Mouse (Mus musculus) splenic B cell, adult 2 months (primary cell): ENCODE results near the gene Map3k15.

Experiments
- DNase-seq: peaks from one replicate; pipeline ENCODE4 v3.0.0-alpha.2; 2011; ENCODE audit warnings: low read depth, low spot score
- H3K27me3 ChIP-seq: 2 replicates; pipeline ENCODE4 v1.6.1; 2012; ENCODE audit warnings: mild to moderate bottlenecking, low read length, moderate library complexity, mixed read lengths; ENCODE audit not compliant: control insufficient read depth, poor library complexity, insufficient read depth, severe bottlenecking
- H3K36me3 ChIP-seq: 2 replicates; pipeline ENCODE4 v1.6.1; 2012; ENCODE audit warnings: mild to moderate bottlenecking, low read length, moderate library complexity, mixed read lengths; ENCODE audit not compliant: control insufficient read depth, poor library complexity, insufficient read depth, severe bottlenecking

Gene Map3k15

GRCm38 (mm10) chrX:159988002-159988960 is at the start of gene Map3k15:
TSS of gene Map3k15 (plus strand) at chrX:159988433.
- DNase-seq: peak; percentile 83
- H3K36me3 ChIP-seq: no peaks in the 10 kb centered on the region
- no peaks in the 10 kb centered on the region for H3K27me3 ChIP-seq

GRCm38 (mm10) chrX:159942569-159942968 is 45.7 kb upstream of the Map3k15 start:
- no peak for DNase-seq
- H3K36me3 ChIP-seq: no peaks in the 10 kb centered on the region
- no peaks in the 10 kb centered on the region for H3K27me3 ChIP-seq

- H3K36me3 ChIP-seq: 0 out of 2 replicates have a peak, but pooled peaks cover 2% of the 10 kb centered on the region
- DNase-seq: no peak
- H3K27me3 ChIP-seq: no peaks in the 10 kb centered on the region
Measured at GRCm38 (mm10) chrX:159943586-159943985, 44.6 kb upstream of the Map3k15 start.

DNA sequence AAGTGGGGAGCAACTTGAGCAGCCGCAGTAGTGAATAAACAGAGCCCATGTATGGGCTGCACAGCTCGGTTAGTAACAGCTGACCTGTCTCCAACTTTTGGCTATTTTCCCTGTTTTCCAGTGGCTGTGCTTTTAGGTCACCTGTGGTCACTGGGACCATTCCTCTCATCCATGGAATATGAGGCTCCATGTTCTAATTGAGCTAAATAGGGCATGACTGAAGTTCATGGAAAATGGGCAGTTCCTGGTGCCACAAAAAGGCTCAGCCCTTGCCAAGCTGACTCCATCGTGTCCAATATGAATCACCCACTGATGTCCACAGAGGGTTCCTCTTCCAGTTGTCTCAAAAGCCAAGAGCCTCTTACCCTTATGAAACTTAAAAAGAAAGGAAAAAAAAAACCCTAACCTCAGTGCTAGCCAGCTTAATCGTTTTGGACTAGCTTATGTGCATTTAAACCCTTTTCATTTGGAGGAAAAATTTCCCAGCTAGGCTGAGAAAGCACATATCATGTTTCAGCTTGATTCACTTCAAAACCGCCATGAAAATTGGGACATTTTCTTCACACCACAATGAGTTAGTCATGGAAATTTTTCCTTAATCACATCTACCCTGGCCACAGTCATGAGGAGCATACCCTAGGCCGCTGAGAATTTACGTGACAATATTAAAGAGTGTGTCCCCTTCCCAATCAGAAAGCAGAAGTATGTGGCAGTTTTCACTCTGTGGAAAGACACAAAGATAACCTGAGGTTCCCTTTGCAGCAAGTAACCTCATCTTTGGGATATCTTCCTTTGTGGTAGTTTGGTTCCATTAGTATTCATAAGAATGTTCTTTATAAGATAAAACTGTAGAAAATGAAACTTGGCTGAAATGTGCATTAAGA is 34.4 kb upstream of the Map3k15 start:
- no peak for DNase-seq
- H3K27me3 ChIP-seq: no peaks in the 10 kb centered on the region
- H3K36me3 ChIP-seq: no peaks in the 10 kb centered on the region; the same call in 1 of the 2 replicates

GRCm38 (mm10) chrX:159954430-159954779 is 33.8 kb upstream of the Map3k15 start:
- no peaks in the 10 kb centered on the region; the same call in 1 of the 2 replicates for H3K36me3 ChIP-seq
- no peaks in the 10 kb centered on the region for H3K27me3 ChIP-seq
- no peak for DNase-seq

DNA sequence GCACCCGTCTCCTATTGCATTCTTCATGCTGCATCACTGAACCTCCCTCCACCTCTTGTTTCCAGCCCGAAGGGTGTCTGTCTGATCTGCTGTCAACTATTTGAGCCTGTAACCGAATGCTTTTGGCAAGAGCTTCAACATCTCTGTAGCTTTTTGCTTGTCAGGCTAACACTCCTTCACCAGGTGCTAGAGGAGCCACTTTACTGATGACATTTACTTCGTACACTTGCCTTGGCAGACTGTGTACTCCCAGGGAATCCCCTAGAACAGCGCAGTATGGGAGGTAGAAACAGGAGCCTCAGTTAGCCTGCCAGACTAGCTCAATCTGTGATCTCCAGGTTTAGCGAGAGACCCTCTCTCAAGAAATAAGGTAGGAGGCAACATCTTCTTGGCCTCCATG is 32.8 kb upstream of the Map3k15 start:
- Histone ChIP-seq H3K36me3 (no peaks in the 10 kb centered on the region; the same call in 1 of the 2 replicates), H3K27me3 (no peaks in the 10 kb centered on the region)
- DNase-seq: no peak

DNA sequence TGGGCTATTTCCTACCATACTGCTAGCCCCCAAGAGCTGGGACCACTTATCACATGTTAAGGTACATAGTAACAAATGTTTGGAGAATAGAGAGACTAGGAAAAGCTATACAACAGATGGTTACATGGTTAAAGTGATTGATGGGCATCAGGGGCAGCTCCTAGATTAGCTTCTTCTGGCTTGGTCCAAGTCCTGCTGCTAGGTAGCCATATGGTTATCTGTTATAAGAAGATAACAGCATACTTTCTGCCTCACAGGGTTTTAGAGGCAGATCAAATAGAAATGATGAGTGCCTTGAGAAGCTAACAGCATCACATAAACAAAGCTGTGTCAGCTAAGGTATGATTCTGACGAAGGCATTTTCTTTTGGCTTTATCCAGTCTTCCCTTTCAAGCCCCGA is 26.8 kb upstream of the Map3k15 start:
- no peaks in the 10 kb centered on the region for H3K27me3 ChIP-seq
- peaks cover 4% of the 10 kb centered on the region; the same call in 1 of the 2 replicates for H3K36me3 ChIP-seq
- DNase-seq: no peak

- H3K27me3 ChIP-seq: no peaks in the 10 kb centered on the region
- peak; percentile 70 for DNase-seq
- peaks cover 4% of the 10 kb centered on the region; the same call in 1 of the 2 replicates for H3K36me3 ChIP-seq
Measured at GRCm38 (mm10) chrX:159963273-159963672, 25.0 kb upstream of the Map3k15 start.

DNA sequence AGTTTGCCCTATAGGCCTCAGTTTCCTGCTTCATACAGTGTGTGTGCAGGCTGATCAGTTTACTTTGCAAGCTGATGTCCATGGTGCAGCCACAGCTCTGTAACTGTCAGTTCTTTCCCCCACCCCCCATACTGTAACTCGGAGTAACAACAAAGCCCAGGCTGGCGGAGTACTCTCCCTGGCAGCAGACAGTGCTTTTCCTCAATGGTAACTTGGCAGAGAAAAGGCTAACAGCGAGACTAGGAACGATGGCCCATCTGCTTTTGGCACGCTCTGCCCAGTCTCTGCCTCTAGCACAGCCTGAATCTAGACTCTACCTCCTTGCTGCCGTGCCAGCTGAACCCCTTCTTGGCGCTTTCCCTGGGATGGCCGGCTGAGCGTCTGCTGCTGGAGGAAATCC is 24.3 kb upstream of the Map3k15 start:
- DNase-seq: no peak
- Histone ChIP-seq H3K27me3 (no peaks in the 10 kb centered on the region), H3K36me3 (peaks cover 4% of the 10 kb centered on the region; the same call in 1 of the 2 replicates)

- peaks cover 4% of the 10 kb centered on the region; the same call in 1 of the 2 replicates for H3K36me3 ChIP-seq
- H3K27me3 ChIP-seq: no peaks in the 10 kb centered on the region
- DNase-seq: no peak
Measured at GRCm38 (mm10) chrX:159969025-159969424, 19.2 kb upstream of the Map3k15 start.

- peaks cover under 1% of the 10 kb centered on the region; the same call in 1 of the 2 replicates for H3K36me3 ChIP-seq
- H3K27me3 ChIP-seq: no peaks in the 10 kb centered on the region
- no peak for DNase-seq
Measured at GRCm38 (mm10) chrX:159971091-159971779, 17.0 kb upstream of the Map3k15 start.

- DNase-seq: peak; percentile 62
- H3K36me3 ChIP-seq: no peaks in the 10 kb centered on the region
- H3K27me3 ChIP-seq: no peaks in the 10 kb centered on the region
Measured at GRCm38 (mm10) chrX:159973730-159974129, 14.5 kb upstream of the Map3k15 start.

DNA sequence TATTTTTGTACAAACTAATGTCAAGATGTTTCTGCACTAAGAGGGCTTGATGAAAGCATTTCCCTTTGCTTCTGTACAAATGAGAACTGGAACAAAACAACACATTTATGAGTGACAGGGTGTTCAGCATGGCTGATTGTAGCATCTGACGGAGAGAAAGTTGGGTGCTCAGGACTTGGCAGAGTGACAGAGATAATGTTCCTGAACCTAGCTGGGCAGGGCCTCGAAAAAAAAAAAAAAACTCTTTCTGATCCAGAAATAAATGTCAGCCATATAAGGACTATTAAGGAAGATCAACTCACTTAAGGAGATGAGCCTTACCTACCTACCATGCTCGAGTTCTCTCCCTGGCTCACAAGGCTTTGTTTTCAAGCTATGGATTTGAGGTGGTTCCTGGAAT is 12.0 kb upstream of the Map3k15 start:
- no peak for DNase-seq
- no peaks in the 10 kb centered on the region for H3K27me3 ChIP-seq
- H3K36me3 ChIP-seq: no peaks in the 10 kb centered on the region

GRCm38 (mm10) chrX:159995808-159996207 is 7.6 kb downstream of the Map3k15 start:
- no peaks in the 10 kb centered on the region for H3K36me3 ChIP-seq
- H3K27me3 ChIP-seq: no peaks in the 10 kb centered on the region
- no peak for DNase-seq
